Mouse (Mus musculus): Measurements from ENCODE around the gene Usp10.

Gene Usp10

GRCm38 (mm10) chr8:119916237-119916892, 6.2 kb downstream of the Usp10 start:
- DNase-seq, result no peak

GRCm38 (mm10) chr8:119917415-119917814, 7.3 kb downstream of the Usp10 start:
- no peak for DNase-seq

- no peak for DNase-seq
Measured at GRCm38 (mm10) chr8:119918155-119918567, 8.0 kb downstream of the Usp10 start.

GRCm38 (mm10) chr8:119923259-119923658, 13.1 kb downstream of the Usp10 start:
- no peak for DNase-seq

- DNase-seq, result no peak
Measured at GRCm38 (mm10) chr8:119925428-119925827, 15.3 kb downstream of the Usp10 start.

GRCm38 (mm10) chr8:119926474-119926873, 16.3 kb downstream of the Usp10 start:
- DNase-seq, result no peak

- peak; percentile 39 for DNase-seq
Measured at GRCm38 (mm10) chr8:119927422-119928092, 17.4 kb downstream of the Usp10 start.

- no peak for DNase-seq
Measured at GRCm38 (mm10) chr8:119931317-119931716, 21.2 kb downstream of the Usp10 start.

GRCm38 (mm10) chr8:119933681-119934080, 23.5 kb downstream of the Usp10 start:
- DNase-seq, result no peak

- DNase-seq, result no peak
Measured at GRCm38 (mm10) chr8:119935541-119935940, 25.4 kb downstream of the Usp10 start.

- no peak for DNase-seq
Measured at GRCm38 (mm10) chr8:119938481-119938880, 28.3 kb downstream of the Usp10 start.

- DNase-seq, result no peak
Measured at GRCm38 (mm10) chr8:119939336-119939735, 29.2 kb downstream of the Usp10 start.

GRCm38 (mm10) chr8:119941471-119941870, 31.3 kb downstream of the Usp10 start:
- peak; percentile 58 for DNase-seq

GRCm38 (mm10) chr8:119943616-119944015, 33.5 kb downstream of the Usp10 start:
- no peak for DNase-seq

- peak; percentile 72 for DNase-seq
Measured at GRCm38 (mm10) chr8:119944096-119944811, 34.1 kb downstream of the Usp10 start.

- no peak for DNase-seq
Measured at GRCm38 (mm10) chr8:119946326-119946865, 36.2 kb downstream of the Usp10 start.

GRCm38 (mm10) chr8:119947653-119948052, 37.5 kb downstream of the Usp10 start:
- no peak for DNase-seq

GRCm38 (mm10) chr8:119948340-119948739, 38.2 kb downstream of the Usp10 start:
- DNase-seq, result no peak

- no peak for DNase-seq
Measured at GRCm38 (mm10) chr8:119952282-119952681, 42.1 kb downstream of the Usp10 start.

GRCm38 (mm10) chr8:119952747-119953146, 42.6 kb downstream of the Usp10 start:
- DNase-seq, result no peak

GRCm38 (mm10) chr8:119955333-119955732, 45.2 kb downstream of the Usp10 start:
- no peak for DNase-seq

- DNase-seq, result no peak
Measured at GRCm38 (mm10) chr8:119958076-119958475, 47.9 kb downstream of the Usp10 start.

- DNase-seq, result peak; percentile 69
Measured at GRCm38 (mm10) chr8:119960531-119961104, 50.5 kb downstream of the Usp10 start.
